Mouse (Mus musculus) Patski (cell line): ENCODE data around the gene Irf7. TPM values are rescaled to one million over a fixed set of nuclear protein-coding genes. Genes with fewer than 3 reads are reported as not detected.

Experiments
- ATAC-seq: fragments of 100-300 bp; one replicate; pipeline ENCODE4 v1.8.0; 2021
- CTCF ChIA-PET: fragments of 350-600 bp; sonication (Branson Sonifier 250); formaldehyde crosslinking; loops from one replicate; lab custom pipeline; 2022; ENCODE audit warnings: inconsistent platforms; lab: Charles Lee
- POLR2A ChIA-PET: fragments of 350-600 bp; sonication (Branson Sonifier 250); formaldehyde crosslinking; loops from one replicate; lab custom pipeline; 2022; ENCODE audit warnings: antibody characterized with exemption, inconsistent platforms; lab: Charles Lee
- DNase-seq: peaks from one replicate; pipeline ENCODE4 v3.0.0-alpha.2; 2011; ENCODE audit warnings: low read depth, low spot score
- H3K27me3 ChIP-seq: fragments of 371-371 bp; one replicate; pipeline ENCODE4 v1.5.1; 2021
- CTCF ChIP-seq: fragments of 100-300 bp; IDR thresholded peaks from one replicate; pipeline ENCODE4 v1.5.1; 2021
- in situ Hi-C: fragments of 300-500 bp; cut with MboI; formaldehyde crosslinking; loops from 3 replicates; pipeline ENCODE4 v1.11.1; 2018; ENCODE audit warnings: low pct_unique_long_range_greater_than_20kb, mixed read lengths
- polyA plus RNA-seq: library from polyadenylated mRNA; unstranded; gene quantifications from one replicate; pipeline ENCODE4 v1.2.3, GENCODE M21; 2021

Gene Irf7
- 10.5 TPM for polyA plus RNA-seq

DNA sequence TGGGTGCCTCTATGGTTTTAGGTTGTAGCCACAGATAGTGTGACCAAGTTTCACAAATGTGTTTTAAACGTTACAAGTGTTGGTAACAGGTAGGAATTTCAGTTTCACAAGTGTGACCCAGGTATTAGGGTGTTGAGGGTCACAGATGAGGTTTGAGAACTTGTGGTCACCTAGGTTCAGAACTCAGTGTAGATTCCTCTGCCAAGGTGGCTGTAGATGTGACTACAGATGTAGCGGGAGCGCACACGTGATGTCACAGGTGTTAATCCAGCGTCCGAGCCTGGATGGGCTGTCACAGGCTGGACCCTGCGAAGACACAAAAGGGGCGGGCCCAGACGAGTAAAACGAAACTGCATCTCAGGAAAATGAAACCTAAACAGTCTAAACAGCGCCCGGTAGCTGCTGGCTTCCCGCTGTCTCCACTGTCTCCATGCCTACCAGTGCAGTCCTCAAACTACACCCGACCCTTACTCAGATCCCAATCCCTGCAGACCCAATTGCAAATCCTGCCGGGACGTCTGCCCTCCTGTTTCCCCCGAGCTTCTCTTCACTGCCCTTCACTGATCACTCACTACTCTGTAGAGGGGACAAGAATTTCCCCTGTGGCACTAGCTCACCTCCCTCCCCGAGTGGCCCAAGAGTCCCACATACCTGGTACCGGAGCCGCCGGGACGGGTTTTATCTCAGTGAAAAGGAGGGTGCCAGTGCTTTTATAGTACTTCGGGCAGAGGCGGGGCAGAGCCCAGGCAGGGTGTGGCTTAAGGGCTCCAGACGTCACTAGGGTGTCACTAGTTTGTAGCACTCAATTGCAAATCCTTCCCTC, at the start of gene Irf7:
Gene Irf7 (minus strand): TSS at position 743 of the 823 bp plus-strand sequence.
- no peak for TF ChIP-seq CTCF
- in situ Hi-C loops = loop anchor here (5.0 kb wide), 1 partner anchor 51 kb away; no protein-coding TSS in a partner anchor
- POLR2A ChIA-PET = interaction anchor here (0.9 to 1.8 kb wide), 3 partner anchors 11 to 14 kb away, joined by 3 to 5 read pairs (median 4); no protein-coding TSS in a partner anchor
- CTCF ChIA-PET = no interaction called here
- DNase-seq = no peak
- no peaks in the 10 kb centered on the region for H3K27me3 ChIP-seq
- peak; percentile 66 for ATAC-seq

GRCm38 (mm10) chr7:141315974-141316373, 49.7 kb upstream of the Irf7 start:
- ATAC-seq (peak; percentile 67), DNase-seq (no peak)
- no peaks in the 10 kb centered on the region for H3K27me3 ChIP-seq
- ChIA-PET POLR2A (interaction anchor here (0.5 kb wide), 1 partner anchor 21 kb away, joined by 3 read pairs; no protein-coding TSS in a partner anchor), CTCF (interaction anchor here (1.1 to 2.0 kb wide), 3 partner anchors 9 to 52 kb away, joined by 3 to 5 read pairs (median 4); no protein-coding TSS in a partner anchor)
- in situ Hi-C loops = loop anchor here (5.0 kb wide), 2 partner anchors 49 to 74 kb away; partner anchors contain the start of gene Irf7
- TF ChIP-seq CTCF = peak; percentile 75

GRCm38 (mm10) chr7:141315076-141315475, 48.8 kb upstream of the Irf7 start:
- no peak for DNase-seq
- H3K27me3 ChIP-seq = no peaks in the 10 kb centered on the region
- ATAC-seq = no peak
- in situ Hi-C loops = loop anchor here (5.0 kb wide), 2 partner anchors 48 to 73 kb away; partner anchors contain the start of gene Irf7
- ChIA-PET POLR2A (no interaction called here), CTCF (interaction anchor here (0.8 to 1.3 kb wide), 4 partner anchors 11 to 51 kb away, joined by 3 to 4 read pairs (median 4); no protein-coding TSS in a partner anchor)
- no peak for TF ChIP-seq CTCF

DNA sequence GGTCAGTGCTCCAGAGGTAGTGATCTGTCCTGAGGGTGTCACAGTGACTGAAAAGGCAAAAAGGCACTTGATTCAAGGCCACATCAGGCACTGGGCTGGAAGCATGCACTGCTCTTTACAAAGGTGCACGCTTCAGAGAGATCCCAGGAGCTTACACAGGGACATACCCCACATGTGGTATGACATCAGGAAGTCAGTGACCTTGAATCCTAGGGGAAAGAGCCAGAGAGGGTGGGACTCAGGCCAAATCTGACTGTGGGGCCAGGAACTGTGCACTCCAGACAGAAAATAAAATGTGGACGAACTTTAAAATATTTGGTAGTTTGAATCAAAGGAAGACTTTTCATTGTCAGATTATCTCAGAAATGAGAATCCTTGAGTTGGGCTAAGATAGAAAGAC, 48.1 kb upstream of the Irf7 start:
- in situ Hi-C loops = no loop called here
- H3K27me3 ChIP-seq = no peaks in the 10 kb centered on the region
- no peak for DNase-seq
- TF ChIP-seq CTCF = no peak
- ATAC-seq = no peak
- CTCF ChIA-PET = interaction anchor here (1.1 kb wide), 1 partner anchor 47 kb away, joined by 4 read pairs; no protein-coding TSS in a partner anchor
- POLR2A ChIA-PET = no interaction called here

DNA sequence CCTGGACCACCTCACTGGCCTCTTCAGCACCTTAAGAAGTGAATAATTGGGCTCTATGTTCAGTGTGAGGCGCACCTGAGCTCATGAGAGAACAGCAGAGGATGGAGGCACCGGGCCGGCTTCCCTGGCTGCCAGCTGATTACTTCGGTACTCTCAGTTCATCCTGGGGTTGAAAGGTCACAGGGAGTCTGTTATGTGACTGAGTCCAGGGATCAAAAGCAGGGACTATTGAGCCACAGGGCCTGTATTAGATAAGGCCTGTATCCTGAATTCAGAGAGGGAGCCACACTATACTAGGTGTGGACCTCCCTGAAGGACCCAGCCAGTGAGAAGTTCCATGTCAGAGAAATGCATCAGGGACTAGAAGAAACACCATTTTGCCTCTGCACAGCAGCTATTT, 38.3 kb upstream of the Irf7 start:
- CTCF ChIA-PET = interaction anchor here (1.7 kb wide), 1 partner anchor 12 kb away, joined by 4 read pairs; no protein-coding TSS in a partner anchor
- no peaks in the 10 kb centered on the region for H3K27me3 ChIP-seq
- DNase-seq = no peak
- no peak for TF ChIP-seq CTCF
- no peak for ATAC-seq
- in situ Hi-C loops = no loop called here
- POLR2A ChIA-PET = no interaction called here

DNA sequence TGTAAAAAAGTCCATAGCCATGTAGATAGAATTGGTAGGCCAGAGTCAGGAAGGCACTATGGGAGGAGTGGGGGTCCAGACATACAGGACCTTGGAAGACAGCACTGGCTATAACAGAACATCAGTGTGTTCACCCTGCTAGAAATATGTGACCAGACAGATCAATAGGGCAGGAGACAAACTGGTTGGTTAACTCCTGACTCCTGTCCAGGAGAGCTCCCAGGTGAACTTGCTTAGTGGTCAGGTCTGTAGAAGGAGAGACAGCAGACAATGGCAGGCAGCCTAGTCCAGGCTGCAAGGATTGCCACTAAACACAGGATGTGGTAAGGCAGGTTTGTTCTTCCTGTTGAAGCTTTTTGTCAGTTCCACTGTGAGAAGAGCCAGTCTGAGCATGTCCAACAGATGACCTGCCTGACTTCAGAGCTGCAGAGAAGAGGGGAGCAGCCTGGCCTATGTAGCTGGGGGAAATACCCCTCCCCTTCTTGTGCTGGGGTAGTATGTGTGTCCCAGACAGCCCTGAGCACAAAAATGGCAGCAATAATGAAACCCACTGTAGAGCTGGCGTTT, 36.5 kb upstream of the Irf7 start:
- ChIA-PET CTCF (interaction anchor here (1.3 to 1.7 kb wide), 4 partner anchors 12 to 34 kb away, joined by 3 to 4 read pairs (median 4); partner anchors contain the start of gene Sct), POLR2A (no interaction called here)
- in situ Hi-C loops = no loop called here
- no peaks in the 10 kb centered on the region for H3K27me3 ChIP-seq
- no peak for DNase-seq
- no peak for ATAC-seq
- TF ChIP-seq CTCF = no peak

DNA sequence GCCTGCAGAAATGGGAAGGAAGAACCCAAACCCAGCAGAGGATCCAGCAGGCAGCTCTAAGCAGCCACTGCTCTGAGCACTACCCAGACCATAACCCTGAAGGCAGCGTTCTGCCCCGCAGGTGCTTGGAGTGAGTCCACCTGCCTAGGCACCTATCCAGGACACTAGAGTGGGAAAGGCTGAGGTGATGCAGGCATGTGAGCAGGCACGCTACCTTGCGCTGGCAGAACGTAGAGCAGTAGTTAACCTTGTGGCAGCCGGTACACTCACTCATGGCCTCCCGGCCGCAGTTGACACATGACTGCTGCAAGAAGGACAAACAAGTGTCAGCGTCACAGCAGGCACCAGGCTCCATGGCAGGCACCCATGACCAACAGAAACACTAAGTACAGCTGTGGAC, 35.1 kb upstream of the Irf7 start:
- ATAC-seq (no peak), DNase-seq (no peak)
- in situ Hi-C loops = no loop called here
- CTCF ChIA-PET = interaction anchor here (1.3 kb wide), 1 partner anchor 23 kb away, joined by 4 read pairs; the partner anchor contains the start of gene Sct
- no peaks in the 10 kb centered on the region for H3K27me3 ChIP-seq
- no peak for TF ChIP-seq CTCF
- POLR2A ChIA-PET = no interaction called here

GRCm38 (mm10) chr7:141299175-141299574, 32.9 kb upstream of the Irf7 start:
- TF ChIP-seq CTCF = no peak
- CTCF ChIA-PET = no interaction called here
- DNase-seq (no peak), ATAC-seq (no peak)
- H3K27me3 ChIP-seq = no peaks in the 10 kb centered on the region
- POLR2A ChIA-PET = no interaction called here
- in situ Hi-C loops = no loop called here

DNA sequence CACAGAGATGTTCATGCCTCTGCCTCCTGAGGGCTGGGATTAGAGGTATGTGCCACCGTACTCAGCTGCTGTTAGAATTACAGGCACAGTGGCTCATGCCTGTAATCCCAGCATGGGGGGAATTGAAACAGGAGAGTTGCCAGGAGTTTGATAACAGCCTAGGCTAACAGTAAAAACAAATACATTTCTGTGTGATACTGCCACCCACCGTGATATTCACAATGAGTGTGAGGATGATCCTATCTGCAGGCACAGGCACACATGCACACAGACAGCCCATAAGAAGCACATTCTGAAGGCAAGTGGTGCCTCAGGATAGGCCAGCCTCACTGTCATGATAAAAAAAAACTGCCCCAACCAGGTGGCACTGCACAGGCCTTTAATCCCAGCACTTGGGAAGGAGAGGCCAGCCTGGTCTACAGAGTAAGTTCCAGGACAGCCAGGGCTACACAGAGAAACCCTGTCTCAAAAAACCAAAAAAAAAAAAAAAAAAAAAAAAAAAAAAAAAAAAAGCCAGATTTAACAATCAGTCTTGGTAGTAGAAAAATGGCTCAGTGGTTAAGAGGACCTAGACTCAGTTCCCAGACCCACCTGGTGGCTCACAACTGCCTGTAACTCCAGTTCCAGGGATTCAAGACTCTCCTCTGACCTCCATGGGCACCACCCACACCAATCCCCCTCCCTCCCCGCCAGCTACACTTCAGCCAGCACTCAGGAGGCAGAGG, 31.8 kb upstream of the Irf7 start:
- CTCF ChIA-PET = no interaction called here
- TF ChIP-seq CTCF = no peak
- POLR2A ChIA-PET = no interaction called here
- ATAC-seq (no peak), DNase-seq (no peak)
- no peaks in the 10 kb centered on the region for H3K27me3 ChIP-seq
- in situ Hi-C loops = no loop called here

- DNase-seq = no peak
Observed at GRCm38 (mm10) chr7:141294479-141294878, 28.2 kb upstream of the Irf7 start.

More at GRCm38 (mm10) chr7:141294479-141294878, 28.2 kb upstream of the Irf7 start:
- ATAC-seq = no peak
- no peaks in the 10 kb centered on the region for H3K27me3 ChIP-seq
- TF ChIP-seq CTCF = no peak
- in situ Hi-C loops = no loop called here
- POLR2A ChIA-PET = no interaction called here
- CTCF ChIA-PET = no interaction called here
